Mouse (Mus musculus): ENCODE data around the gene Ptprg.

DNA sequence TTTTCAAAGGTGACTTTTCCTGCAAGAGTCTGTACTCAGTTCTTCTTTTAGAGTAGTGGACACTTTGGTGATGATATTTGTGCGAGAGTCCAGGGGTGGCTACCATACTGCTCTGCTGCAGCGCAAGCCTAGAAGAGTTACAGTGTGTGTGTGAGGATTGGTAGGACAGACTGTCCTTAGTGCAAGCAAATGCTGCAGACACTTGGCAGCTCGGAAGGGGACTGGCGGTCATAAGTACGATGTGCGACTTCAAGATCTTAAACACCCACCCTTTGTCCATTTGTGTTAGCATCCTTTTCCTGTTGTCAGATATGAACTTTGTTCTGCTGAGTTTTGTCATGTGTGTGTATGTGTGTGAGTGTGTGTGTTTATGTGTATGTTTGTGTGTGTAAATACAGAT is 637.7 kb downstream of the Ptprg start:
- no peak for TF ChIP-seq CTCF (conservative IDR thresholded peaks at IDR 0.05; ENCODE audit: low read length)
- no peak for TF ChIP-seq NANOG (IDR thresholded peaks at IDR 0.05; ENCODE audit: borderline replicate concordance, low read length)
- no peak for TF ChIP-seq POU5F1 (IDR thresholded peaks at IDR 0.05; ENCODE audit: borderline replicate concordance, low read length)

Data from E14TG2a.4 (cell line).